Mouse (Mus musculus) thymus, postnatal 14 days (tissue): ENCODE data around the gene Fgfr2.
A peak's percentile ranks its signal among the peaks of the same experiment; 100 is the strongest.
"Not testable (repeated sequence)": the region's sequence is repeated elsewhere in the genome, so short reads cannot be mapped to it uniquely, and the experiment has no call there.

Source experiments
- DNase-seq: peaks from one replicate; pipeline ENCODE4 v3.0.0; 2021

Gene Fgfr2

DNA sequence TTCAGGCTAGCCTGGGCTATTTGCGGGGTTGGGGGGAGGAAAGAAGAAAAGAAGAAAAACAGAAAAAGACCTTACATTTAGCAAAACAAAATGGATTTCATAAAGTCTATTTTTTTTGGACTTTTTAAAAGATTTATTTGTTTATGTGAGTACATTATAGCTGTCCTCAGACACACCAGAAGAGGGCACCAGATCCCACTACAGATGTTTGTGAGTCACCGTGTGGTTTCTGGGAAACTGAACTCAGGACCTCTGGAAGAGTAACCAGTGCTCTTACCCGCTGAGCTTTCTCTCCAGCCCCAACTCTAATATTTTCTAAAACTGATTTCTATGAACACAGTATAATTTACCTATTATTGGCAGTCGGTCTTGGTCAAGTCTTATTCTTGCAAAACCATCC, 2588.0 kb downstream of the Fgfr2 start:
- no peak for DNase-seq

DNA sequence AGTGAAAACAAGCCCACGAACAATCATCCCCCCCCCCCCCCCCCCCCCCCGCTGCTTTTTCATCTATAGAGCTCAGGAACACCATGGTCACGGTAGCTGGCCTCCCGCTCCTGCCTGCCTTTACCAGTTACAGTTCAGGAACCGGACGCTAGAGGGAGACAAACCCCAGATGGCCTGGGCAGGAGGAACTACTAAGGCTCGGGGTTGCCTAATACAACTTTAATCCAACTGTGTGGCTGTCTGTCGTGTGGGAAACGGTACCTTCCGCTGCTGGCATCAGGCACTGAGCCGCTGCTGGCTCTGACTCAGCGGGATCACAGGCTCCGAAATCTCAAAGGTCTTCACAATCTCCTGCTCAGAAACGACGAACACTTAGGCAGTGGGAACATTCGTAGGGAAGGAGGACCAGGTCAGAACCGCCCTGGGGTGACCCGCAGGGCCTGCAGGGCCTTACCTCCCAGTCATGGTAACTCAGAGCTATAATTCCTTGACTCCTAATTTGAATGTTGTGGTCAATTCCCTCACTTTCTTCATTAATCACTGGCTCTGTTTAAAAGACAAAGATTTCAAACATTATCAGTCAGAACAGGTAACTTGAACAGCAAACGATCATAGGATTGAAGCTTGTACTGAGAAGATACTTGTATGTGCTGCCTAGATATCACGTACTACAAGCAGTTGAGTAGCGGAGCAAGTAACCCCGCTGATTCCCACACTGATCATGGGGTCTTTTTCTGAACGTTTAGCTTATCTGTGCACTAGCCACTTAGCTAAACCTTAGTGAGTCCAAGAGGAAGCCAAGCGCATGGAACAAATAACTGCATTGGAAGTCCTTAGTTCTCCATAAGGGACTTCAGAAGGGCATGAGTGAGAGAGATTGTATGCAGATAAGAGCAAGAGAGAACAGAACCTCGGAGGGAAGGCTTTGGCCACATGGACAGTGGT, 2589.6 kb downstream of the Fgfr2 start:
- peak; percentile 82 for DNase-seq

GRCm38 (mm10) chr7:130531138-130531537, 2592.0 kb downstream of the Fgfr2 start:
- not testable (repeated sequence) for DNase-seq

GRCm38 (mm10) chr7:130527306-130527705, 2595.8 kb downstream of the Fgfr2 start:
- DNase-seq = no peak

DNA sequence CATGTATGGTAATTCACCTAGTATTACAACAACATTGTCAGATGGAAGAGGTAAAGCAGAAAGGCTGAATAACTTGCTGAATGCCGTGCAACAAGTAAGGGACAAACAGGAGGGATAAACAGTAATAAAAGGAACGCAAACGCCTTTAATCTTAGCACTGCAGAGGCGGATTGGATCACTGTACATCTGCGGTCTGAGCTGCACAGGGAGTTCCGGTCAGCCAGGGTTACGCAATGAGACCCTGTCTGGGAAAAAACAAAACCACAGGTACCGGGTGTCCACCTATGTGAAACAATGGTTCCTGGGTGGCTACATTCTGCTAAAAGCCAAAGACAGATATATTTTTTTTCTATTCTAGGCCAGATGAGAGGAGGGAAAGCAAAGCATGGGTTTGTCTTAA, 2599.7 kb downstream of the Fgfr2 start:
- no peak for DNase-seq

GRCm38 (mm10) chr7:130520812-130521422, 2602.2 kb downstream of the Fgfr2 start:
- DNase-seq = no peak

- no peak for DNase-seq
Observed at GRCm38 (mm10) chr7:130520049-130520425, 2603.1 kb downstream of the Fgfr2 start, which contains the start of gene Ate1. Gene Ate1 (minus strand): TSS chr7:130520369.

DNA sequence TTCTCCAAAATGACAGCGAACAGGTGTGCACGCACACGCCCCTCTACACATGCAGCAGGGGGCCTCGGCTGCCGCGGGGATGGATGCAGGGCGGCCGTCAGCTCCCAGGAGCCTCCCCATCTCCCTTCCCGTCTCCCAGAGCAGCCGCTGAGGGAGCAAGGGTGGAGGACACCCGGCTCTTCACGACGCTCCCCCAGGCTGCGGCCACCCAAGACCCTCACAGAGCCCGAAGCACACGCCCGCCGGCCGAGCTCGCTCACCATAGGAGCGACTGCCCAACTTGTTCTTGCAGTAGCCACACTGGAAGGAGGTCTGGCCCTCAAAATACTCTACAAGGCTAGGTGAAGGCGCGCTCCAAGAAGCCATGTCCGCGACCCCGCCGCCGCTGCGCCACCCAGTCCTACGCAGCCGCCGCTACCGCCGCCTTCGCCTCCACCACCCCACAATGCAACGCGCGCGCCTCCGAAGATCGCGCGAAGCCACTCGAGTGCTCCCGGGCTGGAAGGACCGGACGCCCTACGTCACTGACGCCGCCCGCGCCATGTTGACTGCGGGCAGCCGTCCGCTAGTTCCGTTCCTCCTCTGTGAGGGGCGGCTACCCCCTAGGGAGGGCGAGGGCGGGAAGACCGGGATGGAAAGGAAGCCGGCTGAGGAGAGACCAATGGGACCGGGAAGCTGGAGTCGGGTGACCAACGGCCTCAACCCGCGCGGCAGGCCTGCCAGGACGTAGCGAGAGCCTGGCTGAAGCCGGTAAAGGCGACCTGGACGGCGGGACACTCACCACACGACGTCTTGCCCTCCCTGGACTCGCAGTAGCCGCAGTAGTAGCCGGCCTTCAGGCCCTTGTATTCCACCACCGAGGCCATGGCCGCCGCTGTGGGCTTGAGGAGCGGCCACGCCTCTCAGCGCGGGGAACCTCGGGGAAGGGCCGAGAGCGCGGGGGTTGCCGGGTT, 2603.8 kb downstream of the Fgfr2 start:
- peak; percentile 98 for DNase-seq

GRCm38 (mm10) chr7:130518213-130519095, 2604.7 kb downstream of the Fgfr2 start:
- peak; percentile 24 for DNase-seq

DNA sequence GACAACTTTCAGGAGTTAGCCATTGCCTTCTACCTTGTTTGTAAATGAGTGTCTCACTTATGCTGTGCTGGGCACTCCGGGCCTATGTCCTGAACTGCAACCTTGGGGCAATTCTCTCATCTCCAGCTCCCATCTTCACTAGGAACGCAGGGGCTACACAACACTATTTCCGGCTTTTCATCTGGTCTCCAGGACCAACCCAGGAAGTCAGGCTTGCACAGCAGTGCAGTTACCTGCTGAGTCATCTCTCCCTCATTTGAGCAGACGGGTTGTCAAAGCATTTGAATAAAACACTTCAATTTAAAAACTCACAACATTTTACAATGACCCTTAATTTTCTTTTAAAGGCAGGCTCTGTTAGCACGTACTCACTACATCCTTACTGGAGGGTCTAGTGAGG, 2612.9 kb downstream of the Fgfr2 start:
- no peak for DNase-seq

DNA sequence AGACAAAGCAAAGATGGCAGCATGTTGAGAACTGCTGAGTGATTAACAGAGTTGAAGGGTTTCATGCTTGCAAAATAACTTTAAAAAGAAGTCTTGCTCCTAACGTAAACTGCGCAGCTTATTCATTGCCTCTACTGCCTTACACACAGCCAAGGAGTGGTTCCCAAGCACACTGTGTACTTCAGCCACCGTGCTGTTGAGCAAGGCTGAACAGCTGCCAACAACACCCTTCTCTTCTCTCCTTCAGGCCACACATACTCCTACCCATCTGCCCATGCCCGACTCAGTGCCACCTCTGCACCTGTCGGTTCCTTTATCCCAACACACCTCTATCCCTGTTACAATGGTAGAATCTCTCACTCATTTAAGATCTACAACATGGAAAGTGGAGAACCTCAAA, 2620.1 kb downstream of the Fgfr2 start:
- no peak for DNase-seq

- DNase-seq = no peak
Observed at GRCm38 (mm10) chr7:130501499-130501898, 2621.7 kb downstream of the Fgfr2 start.

DNA sequence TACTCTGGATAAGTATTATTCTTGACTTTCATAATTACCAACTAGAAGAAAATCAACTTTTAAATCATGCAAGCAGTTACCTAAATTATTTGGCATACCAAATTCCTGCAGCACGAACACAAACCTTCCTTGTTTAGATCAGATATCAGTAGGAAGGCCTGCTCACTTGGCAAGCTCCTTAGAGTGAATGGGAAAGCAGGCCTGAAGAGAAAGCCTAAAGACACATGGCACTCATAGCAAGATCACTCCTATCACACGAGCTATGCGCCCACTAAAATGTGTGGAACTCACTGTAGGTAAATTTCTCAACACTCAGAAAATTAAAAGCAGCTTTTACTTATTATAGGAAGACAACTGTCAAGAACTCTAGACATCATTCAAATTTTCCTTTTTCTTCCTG, 2629.8 kb downstream of the Fgfr2 start:
- DNase-seq = no peak

GRCm38 (mm10) chr7:130492026-130492425, 2631.1 kb downstream of the Fgfr2 start:
- no peak for DNase-seq

GRCm38 (mm10) chr7:130479003-130479402, 2644.1 kb downstream of the Fgfr2 start:
- peak; percentile 12 for DNase-seq

- peak; percentile 30 for DNase-seq
Observed at GRCm38 (mm10) chr7:130475970-130476369, 2647.2 kb downstream of the Fgfr2 start.

DNA sequence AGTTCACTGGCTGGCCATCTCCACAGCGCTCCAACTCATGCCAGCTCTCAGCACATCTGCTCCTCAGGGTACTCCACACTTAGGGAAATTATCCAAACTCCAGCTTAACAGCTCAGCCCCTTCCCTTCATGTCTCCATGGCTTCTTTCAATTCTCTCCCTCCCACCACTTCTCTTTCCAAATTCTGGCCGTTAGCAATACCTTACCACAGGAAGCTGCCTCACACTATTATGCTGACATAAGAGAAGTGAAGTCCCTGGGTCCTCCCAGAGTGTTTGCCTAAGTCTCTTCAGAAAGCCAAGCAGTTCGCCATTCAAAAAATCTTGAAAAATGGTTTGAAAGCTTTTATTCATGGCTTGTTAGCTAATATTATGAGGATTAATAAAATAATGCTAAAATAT, 2649.3 kb downstream of the Fgfr2 start:
- DNase-seq = no peak

- no peak for DNase-seq
Observed at GRCm38 (mm10) chr7:130472683-130473082, 2650.5 kb downstream of the Fgfr2 start.

GRCm38 (mm10) chr7:130471045-130471444, 2652.1 kb downstream of the Fgfr2 start:
- no peak for DNase-seq

GRCm38 (mm10) chr7:130455587-130456246, 2667.4 kb downstream of the Fgfr2 start:
- no peak for DNase-seq

- DNase-seq = no peak
Observed at GRCm38 (mm10) chr7:130454226-130454625, 2668.9 kb downstream of the Fgfr2 start.
